Mouse (Mus musculus): ENCODE results near the gene Aqp11. TPM values are rescaled to one million over a fixed set of nuclear protein-coding genes. Genes with fewer than 3 reads are reported as not detected.

Gene Aqp11
- polyA plus RNA-seq, 1 experiment from 2014 or later = 5.7 TPM

- Histone ChIP-seq H3K4me2 (no peak overlapping the region), H3K9me3 (ENCODE audit: control insufficient read depth, low read length) (no peaks in the 10 kb centered on the region), H3K36me3 (ENCODE audit: control insufficient read depth, insufficient read depth, low read length) (no peaks in the 10 kb centered on the region), H3K4me3 (ENCODE audit: low read depth, low read length) (no peak overlapping the region), H3K27me3 (ENCODE audit: control insufficient read depth, insufficient read depth, low read length) (peaks cover 5% of the 10 kb centered on the region; the same call in 1 of the 2 replicates), H3K9ac (ENCODE audit: low read length) (no peak overlapping the region), H3K4me1 (ENCODE audit: control insufficient read depth, insufficient read depth, low read length) (peaks cover 8% of the 10 kb centered on the region; the same call in 1 of the 2 replicates), H3K27ac (ENCODE audit: low read depth, low read length) (no peak overlapping the region)
- DNase-seq (ENCODE audit: low spot score, missing footprints) (no peak), ATAC-seq (ENCODE audit: low FRiP score) (no peak)
- 34% methylated on average over 4 of the region's 4 CpGs for WGBS
Observed at GRCm38 (mm10) chr7:97735886-97736420, 2.1 kb downstream of the Aqp11 start.

GRCm38 (mm10) chr7:97735021-97735420 lies 3.1 kb downstream of the Aqp11 start:
- Histone ChIP-seq H3K27ac (ENCODE audit: low read depth, low read length) (no peak overlapping the region), H3K4me2 (no peak overlapping the region), H3K4me1 (ENCODE audit: control insufficient read depth, insufficient read depth, low read length) (peaks cover 14% of the 10 kb centered on the region), H3K4me3 (ENCODE audit: low read depth, low read length) (no peak overlapping the region), H3K27me3 (ENCODE audit: control insufficient read depth, insufficient read depth, low read length) (peaks cover 5% of the 10 kb centered on the region; the same call in 1 of the 2 replicates), H3K36me3 (ENCODE audit: control insufficient read depth, insufficient read depth, low read length) (no peaks in the 10 kb centered on the region), H3K9ac (ENCODE audit: low read length) (no peak overlapping the region), H3K9me3 (ENCODE audit: control insufficient read depth, low read length) (no peaks in the 10 kb centered on the region)
- DNase-seq (ENCODE audit: low spot score, missing footprints) (no peak), ATAC-seq (ENCODE audit: low FRiP score) (no peak)
- WGBS = 90% methylated on average over 8 of the region's 8 CpGs

GRCm38 (mm10) chr7:97733606-97734005 lies 4.5 kb downstream of the Aqp11 start:
- DNase-seq (ENCODE audit: low spot score, missing footprints) (no peak), ATAC-seq (ENCODE audit: low FRiP score) (no peak)
- Histone ChIP-seq H3K27me3 (ENCODE audit: control insufficient read depth, insufficient read depth, low read length) (peaks cover 5% of the 10 kb centered on the region; the same call in 1 of the 2 replicates), H3K4me3 (ENCODE audit: low read depth, low read length) (no peak overlapping the region), H3K9ac (ENCODE audit: low read length) (no peak overlapping the region), H3K27ac (ENCODE audit: low read depth, low read length) (no peak overlapping the region), H3K4me2 (no peak overlapping the region), H3K9me3 (ENCODE audit: control insufficient read depth, low read length) (no peaks in the 10 kb centered on the region), H3K4me1 (ENCODE audit: control insufficient read depth, insufficient read depth, low read length) (peaks cover 27% of the 10 kb centered on the region), H3K36me3 (ENCODE audit: control insufficient read depth, insufficient read depth, low read length) (no peaks in the 10 kb centered on the region)
- WGBS = 90% methylated on average over 5 of the region's 5 CpGs

GRCm38 (mm10) chr7:97730427-97730826 lies 7.7 kb downstream of the Aqp11 start:
- Histone ChIP-seq H3K36me3 (ENCODE audit: control insufficient read depth, insufficient read depth, low read length) (no peaks in the 10 kb centered on the region), H3K27ac (ENCODE audit: low read depth, low read length) (no peak overlapping the region), H3K4me3 (ENCODE audit: low read depth, low read length) (no peak overlapping the region), H3K4me1 (ENCODE audit: control insufficient read depth, insufficient read depth, low read length) (peaks cover 20% of the 10 kb centered on the region), H3K9me3 (ENCODE audit: control insufficient read depth, low read length) (no peaks in the 10 kb centered on the region), H3K27me3 (ENCODE audit: control insufficient read depth, insufficient read depth, low read length) (no peaks in the 10 kb centered on the region), H3K4me2 (no peak overlapping the region), H3K9ac (ENCODE audit: low read length) (no peak overlapping the region)
- 35% methylated on average over 3 of the region's 3 CpGs for WGBS
- no peak for DNase-seq (ENCODE audit: low spot score, missing footprints)
- 0 out of 2 replicates have a peak, but pooled peaks have one; percentile 20 for ATAC-seq (ENCODE audit: low FRiP score)

- Histone ChIP-seq H3K36me3 (ENCODE audit: control insufficient read depth, insufficient read depth, low read length) (no peaks in the 10 kb centered on the region), H3K27ac (ENCODE audit: low read depth, low read length) (no peak overlapping the region), H3K9me3 (ENCODE audit: control insufficient read depth, low read length) (no peaks in the 10 kb centered on the region), H3K27me3 (ENCODE audit: control insufficient read depth, insufficient read depth, low read length) (no peaks in the 10 kb centered on the region), H3K9ac (ENCODE audit: low read length) (peak overlapping the region; percentile 13; the same call in 1 of the 2 replicates), H3K4me2 (no peak overlapping the region), H3K4me1 (ENCODE audit: control insufficient read depth, insufficient read depth, low read length) (peaks cover 20% of the 10 kb centered on the region), H3K4me3 (ENCODE audit: low read depth, low read length) (no peak overlapping the region)
- 32% methylated on average over 14 of the region's 14 CpGs for WGBS
- DNase-seq (ENCODE audit: low spot score, missing footprints) (peak; percentile 79), ATAC-seq (ENCODE audit: low FRiP score) (no peak)
Observed at GRCm38 (mm10) chr7:97728666-97729614, 9.1 kb downstream of the Aqp11 start.

- H3K4me2 ChIP-seq = no peak overlapping the region
- 73% methylated on average over 7 of the region's 7 CpGs for WGBS
- no peak overlapping the region for H3K27ac ChIP-seq (ENCODE audit: low read depth, low read length)
- no peaks in the 10 kb centered on the region for H3K36me3 ChIP-seq (ENCODE audit: control insufficient read depth, insufficient read depth, low read length)
- H3K9me3 ChIP-seq (ENCODE audit: control insufficient read depth, low read length) = no peaks in the 10 kb centered on the region
- peak; percentile 37 for DNase-seq (ENCODE audit: low spot score, missing footprints)
- H3K9ac ChIP-seq (ENCODE audit: low read length) = no peak overlapping the region
- no peak overlapping the region for H3K4me3 ChIP-seq (ENCODE audit: low read depth, low read length)
- peaks cover 20% of the 10 kb centered on the region for H3K4me1 ChIP-seq (ENCODE audit: control insufficient read depth, insufficient read depth, low read length)
- H3K27me3 ChIP-seq (ENCODE audit: control insufficient read depth, insufficient read depth, low read length) = no peaks in the 10 kb centered on the region
- ATAC-seq (ENCODE audit: low FRiP score) = no peak
Observed at GRCm38 (mm10) chr7:97726778-97727177, 11.3 kb downstream of the Aqp11 start.

- ATAC-seq (ENCODE audit: low FRiP score) (no peak), DNase-seq (ENCODE audit: low spot score, missing footprints) (peak; percentile 14)
- H3K36me3 ChIP-seq (ENCODE audit: control insufficient read depth, insufficient read depth, low read length) = no peaks in the 10 kb centered on the region
- H3K4me3 ChIP-seq (ENCODE audit: low read depth, low read length) = no peak overlapping the region
- 83% methylated on average over 7 of the region's 7 CpGs for WGBS
- H3K27me3 ChIP-seq (ENCODE audit: control insufficient read depth, insufficient read depth, low read length) = no peaks in the 10 kb centered on the region
- H3K4me1 ChIP-seq (ENCODE audit: control insufficient read depth, insufficient read depth, low read length) = peaks cover 20% of the 10 kb centered on the region
- H3K9me3 ChIP-seq (ENCODE audit: control insufficient read depth, low read length) = no peaks in the 10 kb centered on the region
- H3K9ac ChIP-seq (ENCODE audit: low read length) = no peak overlapping the region
- H3K27ac ChIP-seq (ENCODE audit: low read depth, low read length) = no peak overlapping the region
- H3K4me2 ChIP-seq = no peak overlapping the region
Observed at GRCm38 (mm10) chr7:97726080-97726479, 12.0 kb downstream of the Aqp11 start.

- DNase-seq (ENCODE audit: low spot score, missing footprints) (peak; percentile 21), ATAC-seq (ENCODE audit: low FRiP score) (no peak)
- Histone ChIP-seq H3K27ac (ENCODE audit: low read depth, low read length) (no peak overlapping the region), H3K36me3 (ENCODE audit: control insufficient read depth, insufficient read depth, low read length) (no peaks in the 10 kb centered on the region), H3K4me2 (no peak overlapping the region), H3K9ac (ENCODE audit: low read length) (no peak overlapping the region), H3K4me3 (ENCODE audit: low read depth, low read length) (no peak overlapping the region), H3K9me3 (ENCODE audit: control insufficient read depth, low read length) (no peaks in the 10 kb centered on the region), H3K27me3 (ENCODE audit: control insufficient read depth, insufficient read depth, low read length) (no peaks in the 10 kb centered on the region), H3K4me1 (ENCODE audit: control insufficient read depth, insufficient read depth, low read length) (peaks cover 17% of the 10 kb centered on the region)
- 93% methylated on average over 6 of the region's 6 CpGs for WGBS
Observed at GRCm38 (mm10) chr7:97725401-97725800, 12.7 kb downstream of the Aqp11 start.

Measured in midbrain, embryonic 11.5 days (tissue).